Mouse (Mus musculus): ENCODE measurements around the gene Sclt1. TPM values are rescaled to one million over a fixed set of nuclear protein-coding genes. Genes with fewer than 3 reads are reported as not detected.

The Sclt1 gene
- polyA plus RNA-seq, 1 experiment from 2014 or later, result 17.7 TPM

DNA sequence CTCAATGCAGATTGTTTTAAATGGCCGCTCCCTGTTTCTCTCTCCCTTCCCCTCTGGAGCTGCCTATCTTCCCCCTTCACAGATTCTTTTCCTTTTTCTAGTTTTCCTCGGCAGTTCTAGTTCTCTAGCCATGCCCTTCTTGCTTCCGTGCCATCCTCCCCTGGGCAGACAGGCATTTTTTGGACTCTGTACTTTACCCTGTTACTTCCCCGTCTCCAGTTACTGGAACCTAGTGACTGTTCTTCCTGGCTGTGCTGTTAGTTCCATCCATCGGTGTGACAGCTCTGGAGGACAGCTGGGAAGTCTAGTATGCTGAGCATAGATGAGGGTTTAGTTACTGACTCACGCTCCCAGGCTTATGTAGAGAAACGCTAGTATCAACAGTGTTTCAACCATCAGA lies 121.3 kb downstream of the Sclt1 start:
- Histone ChIP-seq H3K4me1 (replicated peaks) (no peaks in the 10 kb centered on the region), H3K27ac (no peak overlapping the region), H3K27me3 (ENCODE audit: insufficient read depth, poor library complexity, severe bottlenecking) (no peaks in the 10 kb centered on the region), H3K4me3 (no peak overlapping the region), H3K9me3 (no peaks in the 10 kb centered on the region), H3K36me3 (peaks cover 10% of the 10 kb centered on the region; the same call in 1 of the 2 replicates)
- no peak for DNase-seq (ENCODE audit: low spot score)
- WGBS, result 92% methylated on average over 7 of the region's 7 CpGs

DNA sequence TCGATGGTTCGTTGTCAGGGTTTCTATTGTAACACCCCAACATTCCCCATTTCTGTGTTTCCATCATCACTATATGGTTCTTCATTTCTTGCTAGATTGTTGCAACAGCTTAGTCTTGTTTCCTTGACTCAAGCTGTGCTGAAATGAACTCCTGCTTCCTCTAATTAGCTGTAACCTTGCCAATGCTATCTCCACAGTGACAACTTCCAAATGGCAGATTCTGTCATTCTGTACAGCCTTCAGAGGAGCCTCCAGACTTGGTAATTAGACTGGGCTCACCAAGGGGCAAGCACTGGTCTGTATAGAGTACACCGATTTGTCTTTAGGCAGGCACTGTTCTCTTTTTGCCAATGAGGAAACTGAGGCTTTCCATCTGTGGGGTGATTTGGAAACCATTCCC lies 123.8 kb downstream of the Sclt1 start:
- Histone ChIP-seq H3K4me1 (replicated peaks) (no peaks in the 10 kb centered on the region), H3K27ac (no peak overlapping the region), H3K4me3 (no peak overlapping the region), H3K36me3 (peaks cover 26% of the 10 kb centered on the region), H3K27me3 (ENCODE audit: insufficient read depth, poor library complexity, severe bottlenecking) (no peaks in the 10 kb centered on the region), H3K9me3 (no peaks in the 10 kb centered on the region)
- no peak for DNase-seq (ENCODE audit: low spot score)
- WGBS, result 91% methylated on average over 3 of the region's 3 CpGs

DNA sequence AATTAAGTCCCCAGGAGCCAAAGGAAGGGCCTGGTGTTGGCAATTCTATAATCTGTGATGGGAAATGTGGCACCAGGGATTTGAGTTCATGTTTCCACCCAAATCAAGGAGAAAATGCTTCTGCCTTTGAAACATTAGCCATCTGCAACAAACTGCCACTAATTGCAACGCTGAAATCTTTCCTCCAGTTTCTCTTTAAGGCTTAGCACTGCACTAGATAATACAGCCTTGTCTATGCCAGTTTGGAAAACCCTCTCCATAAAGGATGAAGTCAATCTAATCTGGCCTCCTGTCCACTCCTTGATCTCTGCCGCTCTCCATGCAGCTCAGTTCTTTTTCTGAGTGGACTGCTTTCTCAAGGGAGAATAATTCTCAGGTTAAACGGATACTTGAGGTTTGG lies 124.3 kb downstream of the Sclt1 start:
- DNase-seq (ENCODE audit: low spot score), result no peak
- peaks cover 26% of the 10 kb centered on the region for H3K36me3 ChIP-seq
- H3K27me3 ChIP-seq (ENCODE audit: insufficient read depth, poor library complexity, severe bottlenecking), result no peaks in the 10 kb centered on the region
- H3K4me1 ChIP-seq (replicated peaks), result no peaks in the 10 kb centered on the region
- H3K9me3 ChIP-seq, result no peaks in the 10 kb centered on the region
- no peak overlapping the region for H3K27ac ChIP-seq
- no peak overlapping the region for H3K4me3 ChIP-seq
- 82% methylated on average over 3 of the region's 3 CpGs for WGBS

DNA sequence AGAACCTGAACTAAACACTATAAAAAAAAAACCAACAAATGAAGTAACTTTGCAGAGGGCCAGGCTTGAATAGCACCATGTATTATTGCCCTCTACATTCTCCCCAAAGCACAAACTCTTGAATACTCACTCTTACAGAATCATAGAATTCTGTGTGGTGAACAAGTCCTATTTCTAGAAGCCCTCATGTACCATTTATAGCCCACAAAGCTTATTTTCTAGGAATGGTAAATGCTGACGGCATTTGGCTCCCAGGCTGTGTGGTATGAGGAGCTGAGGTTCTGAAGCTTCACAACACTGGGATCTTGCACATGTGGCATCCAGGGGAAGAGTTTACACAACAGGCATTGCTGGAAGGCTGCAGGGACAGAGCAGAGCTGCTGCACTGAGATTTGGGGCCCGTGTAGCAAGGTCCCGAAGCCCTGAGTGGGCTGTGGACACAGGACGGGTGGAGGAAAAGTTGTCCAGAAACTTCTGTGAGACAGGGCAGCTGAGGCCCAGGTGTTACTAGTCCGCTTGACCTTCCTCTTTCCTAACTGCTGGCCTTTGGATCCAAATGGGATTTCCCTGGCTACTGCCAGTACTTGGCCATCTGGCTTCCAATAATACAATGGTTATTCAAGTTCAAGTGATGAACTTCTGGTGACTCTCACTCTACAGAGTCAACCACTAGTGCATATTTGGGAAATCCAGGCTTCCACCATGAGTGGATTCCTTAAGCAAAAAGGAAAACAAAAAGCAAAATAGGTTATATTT lies 127.9 kb downstream of the Sclt1 start:
- DNase-seq (ENCODE audit: low spot score), result no peak
- peaks cover 57% of the 10 kb centered on the region for H3K36me3 ChIP-seq
- H3K9me3 ChIP-seq, result no peaks in the 10 kb centered on the region
- H3K4me3 ChIP-seq, result no peak overlapping the region
- no peak overlapping the region for H3K27ac ChIP-seq
- WGBS, result 93% methylated on average over 5 of the region's 5 CpGs
- no peaks in the 10 kb centered on the region for H3K27me3 ChIP-seq (ENCODE audit: insufficient read depth, poor library complexity, severe bottlenecking)
- no peaks in the 10 kb centered on the region for H3K4me1 ChIP-seq (replicated peaks)

DNA sequence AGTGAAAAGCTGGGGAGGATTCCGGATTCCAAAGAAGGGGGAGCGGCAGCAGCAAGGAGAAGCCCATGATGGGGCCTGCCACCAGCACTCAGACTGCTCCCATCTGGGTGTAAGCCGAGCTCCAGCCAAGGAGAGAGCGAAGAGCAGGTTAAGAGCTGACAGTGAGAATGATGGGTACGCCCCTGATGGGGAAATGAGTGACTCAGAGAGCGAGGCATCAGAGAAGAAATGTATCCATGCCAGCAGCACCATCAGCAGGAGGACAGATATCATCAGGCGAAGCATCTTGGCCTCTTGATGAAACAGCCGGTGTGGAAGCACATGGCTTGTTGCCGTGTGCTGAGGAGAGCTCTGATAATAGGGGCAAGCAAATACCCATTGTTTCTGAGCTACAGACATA lies 128.6 kb downstream of the Sclt1 start:
- WGBS, result 94% methylated on average over 9 of the region's 9 CpGs
- no peak overlapping the region for H3K27ac ChIP-seq
- no peaks in the 10 kb centered on the region for H3K9me3 ChIP-seq
- no peak for DNase-seq (ENCODE audit: low spot score)
- peaks cover 64% of the 10 kb centered on the region for H3K36me3 ChIP-seq
- no peaks in the 10 kb centered on the region for H3K4me1 ChIP-seq (replicated peaks)
- no peaks in the 10 kb centered on the region for H3K27me3 ChIP-seq (ENCODE audit: insufficient read depth, poor library complexity, severe bottlenecking)
- H3K4me3 ChIP-seq, result no peak overlapping the region

DNA sequence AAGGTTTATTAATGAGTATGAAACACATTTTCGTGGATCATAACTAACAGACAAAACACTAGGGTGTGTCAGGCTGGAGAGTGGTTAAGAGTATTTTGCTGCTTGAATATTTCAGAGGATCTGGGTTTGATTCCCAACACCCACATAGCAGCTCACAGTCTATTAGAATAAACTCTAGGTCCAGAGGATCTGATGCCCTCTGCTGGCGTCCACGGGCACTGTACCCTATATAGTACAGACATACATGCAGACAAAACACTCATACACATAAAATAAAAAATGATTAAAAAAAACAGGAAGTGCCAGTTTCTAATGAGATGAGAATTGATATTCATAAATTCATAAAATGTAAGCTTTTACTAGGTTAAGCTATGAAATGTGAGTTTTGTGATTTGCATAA lies 130.1 kb downstream of the Sclt1 start:
- peaks cover 77% of the 10 kb centered on the region for H3K36me3 ChIP-seq
- no peak overlapping the region for H3K4me3 ChIP-seq
- H3K27me3 ChIP-seq (ENCODE audit: insufficient read depth, poor library complexity, severe bottlenecking), result no peaks in the 10 kb centered on the region
- H3K9me3 ChIP-seq, result no peaks in the 10 kb centered on the region
- no peaks in the 10 kb centered on the region for H3K4me1 ChIP-seq (replicated peaks)
- WGBS, result 89% methylated on average over 3 of the region's 3 CpGs
- DNase-seq (ENCODE audit: low spot score), result no peak
- no peak overlapping the region for H3K27ac ChIP-seq

DNA sequence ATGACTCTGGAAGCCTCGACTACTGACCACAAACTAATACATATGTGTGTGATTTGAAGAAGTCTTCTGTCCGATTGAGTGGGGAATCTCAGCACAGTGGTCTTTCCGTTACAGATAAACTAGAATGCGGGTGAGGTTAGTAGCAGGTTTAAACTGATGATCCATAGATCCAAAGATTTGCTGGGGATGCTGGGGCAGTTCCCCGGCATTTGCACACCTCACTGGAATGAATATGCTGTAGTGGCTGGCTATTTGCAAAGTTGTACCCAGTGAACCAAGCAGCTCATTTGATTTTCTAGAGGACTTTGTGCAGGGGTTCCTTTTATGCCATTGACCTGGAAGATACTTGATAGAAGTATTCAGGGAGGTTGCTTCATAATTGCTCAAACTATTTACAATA lies 133.2 kb downstream of the Sclt1 start:
- no peaks in the 10 kb centered on the region for H3K4me1 ChIP-seq (replicated peaks)
- no peaks in the 10 kb centered on the region for H3K27me3 ChIP-seq (ENCODE audit: insufficient read depth, poor library complexity, severe bottlenecking)
- no peak overlapping the region for H3K4me3 ChIP-seq
- no peak overlapping the region for H3K27ac ChIP-seq
- WGBS, result 96% methylated on average over 5 of the region's 5 CpGs
- H3K9me3 ChIP-seq, result no peaks in the 10 kb centered on the region
- DNase-seq (ENCODE audit: low spot score), result no peak
- H3K36me3 ChIP-seq, result peaks cover 99% of the 10 kb centered on the region

DNA sequence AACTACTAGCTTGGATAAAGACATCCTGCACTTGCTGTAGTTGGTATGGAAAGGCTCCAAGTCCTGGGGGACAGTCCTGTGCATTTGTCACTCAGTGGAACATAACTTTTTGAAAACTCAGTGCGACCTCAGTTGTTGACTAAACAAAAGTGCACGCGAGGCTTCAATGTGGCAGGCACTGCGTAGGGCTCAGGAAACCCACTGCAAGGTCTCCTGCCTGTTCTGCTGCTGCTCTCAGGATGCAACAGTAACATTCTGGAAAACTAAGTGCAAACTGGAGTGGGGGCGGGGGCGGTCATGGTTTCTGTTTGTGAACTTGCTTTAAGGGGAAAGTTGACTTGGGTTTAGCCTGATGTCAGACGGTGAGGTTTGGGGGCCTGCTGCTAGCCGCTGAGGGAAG lies 134.8 kb downstream of the Sclt1 start:
- DNase-seq (ENCODE audit: low spot score), result no peak
- Histone ChIP-seq H3K4me1 (replicated peaks) (peaks cover 7% of the 10 kb centered on the region), H3K36me3 (peaks cover 99% of the 10 kb centered on the region), H3K27me3 (ENCODE audit: insufficient read depth, poor library complexity, severe bottlenecking) (no peaks in the 10 kb centered on the region), H3K9me3 (no peaks in the 10 kb centered on the region), H3K4me3 (no peak overlapping the region), H3K27ac (no peak overlapping the region)
- whole genome bisulfite sequencing, result 92% methylated on average over 8 of the region's 8 CpGs

DNA sequence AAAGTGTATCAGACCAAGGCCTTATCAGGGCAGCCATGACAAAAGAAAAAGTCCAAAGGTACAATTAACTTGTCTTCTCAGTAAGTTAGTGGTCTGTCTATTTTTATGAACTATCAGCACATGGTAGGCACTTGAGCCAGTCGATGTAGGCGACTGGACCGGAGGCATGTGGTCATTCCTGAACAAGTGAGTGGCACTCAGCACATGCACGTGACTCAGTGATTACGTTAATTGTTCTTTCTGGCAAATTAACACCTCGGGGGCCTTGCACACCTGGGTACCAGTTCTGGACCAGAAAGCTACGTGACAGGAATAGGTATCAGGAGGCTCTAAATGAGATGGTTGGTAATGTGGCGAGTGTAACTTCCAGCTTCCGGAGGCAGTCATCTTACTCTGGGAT lies 135.3 kb downstream of the Sclt1 start:
- no peak overlapping the region for H3K27ac ChIP-seq
- H3K9me3 ChIP-seq, result no peaks in the 10 kb centered on the region
- H3K27me3 ChIP-seq (ENCODE audit: insufficient read depth, poor library complexity, severe bottlenecking), result no peaks in the 10 kb centered on the region
- DNase-seq (ENCODE audit: low spot score), result no peak
- peaks cover 96% of the 10 kb centered on the region for H3K36me3 ChIP-seq
- WGBS, result 92% methylated on average over 9 of the region's 9 CpGs
- H3K4me3 ChIP-seq, result no peak overlapping the region
- peaks cover 7% of the 10 kb centered on the region for H3K4me1 ChIP-seq (replicated peaks)

DNA sequence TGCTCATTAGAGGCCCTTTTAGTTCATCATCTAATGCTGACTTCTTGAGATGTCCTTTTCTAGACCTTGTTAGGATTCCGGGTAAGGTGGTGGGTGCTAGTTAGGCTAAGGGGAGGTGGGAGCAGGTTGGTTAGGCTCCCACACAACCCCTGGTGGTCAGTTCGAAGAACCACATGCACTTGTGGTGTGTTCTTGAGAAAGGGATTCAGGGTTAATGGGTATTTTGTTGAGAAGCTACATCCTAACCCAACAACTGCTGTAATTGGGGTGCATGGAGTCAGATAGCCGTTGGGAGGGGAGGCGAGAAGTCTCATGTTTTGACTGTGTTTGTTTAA lies 136.0 kb downstream of the Sclt1 start:
- Histone ChIP-seq H3K4me1 (replicated peaks) (peaks cover 7% of the 10 kb centered on the region), H3K27ac (no peak overlapping the region), H3K36me3 (peaks cover 96% of the 10 kb centered on the region), H3K4me3 (no peak overlapping the region), H3K9me3 (no peaks in the 10 kb centered on the region), H3K27me3 (ENCODE audit: insufficient read depth, poor library complexity, severe bottlenecking) (no peaks in the 10 kb centered on the region)
- no peak for DNase-seq (ENCODE audit: low spot score)
- WGBS, result 87% methylated on average over 4 of the region's 4 CpGs

DNA sequence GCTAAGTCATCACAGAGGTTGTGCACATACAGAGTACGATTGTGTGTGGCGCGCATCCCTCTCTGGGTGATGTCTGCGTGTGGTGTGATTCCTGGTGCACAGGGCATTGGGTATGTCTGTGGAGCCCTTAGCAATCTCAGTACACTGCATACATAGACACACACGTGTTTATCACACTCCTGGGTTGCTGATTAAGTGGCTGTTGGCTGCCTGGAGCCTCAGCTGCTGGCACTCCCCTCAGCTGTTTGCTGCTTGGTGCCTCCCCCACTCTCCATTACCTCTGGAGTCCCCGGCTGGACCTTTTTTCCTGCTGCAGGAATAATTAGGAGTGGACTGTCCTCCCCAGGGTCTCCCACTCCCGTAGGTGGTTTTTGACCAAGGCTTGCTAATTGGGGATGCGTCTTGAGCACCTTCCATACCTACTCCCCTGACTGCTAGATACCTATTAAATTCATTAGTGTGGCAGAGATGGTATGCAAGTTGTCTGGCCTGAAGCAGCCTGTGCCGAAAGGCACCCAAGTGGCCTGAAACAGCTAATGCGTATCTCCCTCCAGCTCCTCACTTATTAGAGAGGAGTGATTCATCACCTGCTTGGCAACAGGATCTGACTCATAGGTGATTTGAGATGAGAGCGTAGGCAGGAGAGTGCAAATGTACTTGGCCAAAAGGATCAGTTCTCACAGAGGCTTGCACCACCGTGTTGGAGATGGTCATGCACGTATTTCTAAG lies 136.5 kb downstream of the Sclt1 start:
- 90% methylated on average over 13 of the region's 13 CpGs for WGBS
- peaks cover 7% of the 10 kb centered on the region for H3K4me1 ChIP-seq (replicated peaks)
- no peak overlapping the region for H3K27ac ChIP-seq
- no peaks in the 10 kb centered on the region for H3K9me3 ChIP-seq
- H3K36me3 ChIP-seq, result peaks cover 95% of the 10 kb centered on the region
- no peak for DNase-seq (ENCODE audit: low spot score)
- no peak overlapping the region for H3K4me3 ChIP-seq
- H3K27me3 ChIP-seq (ENCODE audit: insufficient read depth, poor library complexity, severe bottlenecking), result no peaks in the 10 kb centered on the region

DNA sequence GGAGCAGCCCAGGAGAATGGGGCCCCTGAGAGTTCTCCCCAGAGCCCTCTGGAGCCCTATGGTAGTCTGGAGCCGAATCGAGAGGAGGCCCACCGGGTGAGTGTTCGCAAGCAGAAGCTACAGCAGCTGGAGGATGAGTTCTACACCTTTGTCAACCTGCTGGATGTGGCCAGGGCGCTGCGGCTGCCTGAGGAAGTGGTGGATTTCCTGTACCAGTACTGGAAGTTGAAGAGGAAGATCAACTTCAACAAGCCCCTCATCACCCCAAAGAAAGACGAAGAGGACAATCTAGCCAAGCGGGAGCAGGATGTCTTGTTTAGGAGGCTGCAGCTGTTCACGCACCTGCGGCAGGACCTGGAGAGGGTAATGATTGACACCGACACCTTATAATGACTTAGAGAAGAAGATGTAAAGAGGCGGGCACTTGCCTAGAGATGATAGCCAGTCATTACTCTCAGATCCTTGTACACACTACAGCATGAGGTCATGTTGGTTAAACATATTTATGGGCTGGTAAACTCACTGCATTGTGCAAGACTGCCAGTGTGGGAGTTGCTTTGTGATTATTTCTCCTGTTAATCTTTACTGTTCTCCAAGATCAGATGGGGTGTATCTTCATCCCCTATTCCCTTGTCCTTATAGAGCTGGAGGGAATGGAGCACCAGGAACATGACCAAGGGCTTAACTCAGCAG lies 137.5 kb downstream of the Sclt1 start:
- H3K4me1 ChIP-seq (replicated peaks), result peaks cover 7% of the 10 kb centered on the region
- peaks cover 92% of the 10 kb centered on the region for H3K36me3 ChIP-seq
- no peaks in the 10 kb centered on the region for H3K9me3 ChIP-seq
- no peak overlapping the region for H3K27ac ChIP-seq
- DNase-seq (ENCODE audit: low spot score), result no peak
- H3K27me3 ChIP-seq (ENCODE audit: insufficient read depth, poor library complexity, severe bottlenecking), result no peaks in the 10 kb centered on the region
- H3K4me3 ChIP-seq, result no peak overlapping the region
- 92% methylated on average over 12 of the region's 12 CpGs for WGBS

DNA sequence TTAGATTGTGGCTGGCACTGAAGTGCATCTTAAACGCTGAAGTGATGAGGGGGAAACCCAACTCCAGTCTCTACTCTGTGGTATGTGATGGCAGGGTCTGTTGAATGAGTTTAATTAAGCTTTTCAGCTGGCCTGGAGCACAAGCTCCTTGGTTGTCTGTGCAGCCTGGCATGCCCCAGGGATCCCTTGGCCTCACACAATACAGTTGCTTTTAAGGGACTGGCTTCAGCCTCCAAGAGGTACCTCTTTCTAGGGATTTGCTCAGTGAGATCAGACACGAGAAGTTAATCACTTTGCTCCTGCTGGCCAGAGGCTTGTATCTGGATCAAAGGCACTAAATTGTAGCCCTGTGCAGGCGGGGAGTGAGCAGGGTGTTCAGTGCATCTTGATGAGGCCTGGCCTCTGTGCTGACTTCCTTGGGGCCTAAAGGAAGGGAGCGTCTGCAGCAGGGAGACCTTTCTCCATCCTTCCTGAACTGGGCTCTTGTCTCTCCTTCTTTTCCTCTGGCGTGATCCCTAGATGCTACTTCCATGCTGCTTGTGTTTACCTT lies 138.8 kb downstream of the Sclt1 start:
- Histone ChIP-seq H3K36me3 (peaks cover 92% of the 10 kb centered on the region), H3K27ac (no peak overlapping the region), H3K4me1 (replicated peaks) (peaks cover 7% of the 10 kb centered on the region), H3K9me3 (no peaks in the 10 kb centered on the region), H3K4me3 (no peak overlapping the region), H3K27me3 (ENCODE audit: insufficient read depth, poor library complexity, severe bottlenecking) (no peaks in the 10 kb centered on the region)
- 61% methylated on average over 5 of the region's 5 CpGs for WGBS
- no peak for DNase-seq (ENCODE audit: low spot score)

Measured in hindbrain, embryonic 10.5 days (tissue).